Mouse (Mus musculus): ENCODE results near the gene Txndc5.

DNA sequence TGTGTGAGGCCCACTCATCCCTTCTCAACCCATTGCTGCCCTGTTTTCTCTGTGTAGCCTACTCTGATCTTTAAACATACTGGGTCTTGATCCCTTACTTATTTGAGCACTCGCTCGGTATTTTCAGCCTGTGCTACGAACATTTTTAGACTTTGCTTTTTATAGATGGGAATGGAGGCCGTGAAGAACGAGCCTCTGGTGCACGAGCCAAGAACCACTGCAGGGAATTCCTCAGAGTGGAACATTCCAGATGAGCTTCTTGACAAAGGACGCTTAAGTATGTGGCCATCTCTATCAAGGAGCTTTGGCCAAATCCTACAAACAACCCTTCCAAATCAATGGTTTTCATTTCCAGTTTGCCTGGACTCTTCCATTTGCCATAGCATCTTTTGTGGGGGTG lies 47.6 kb downstream of the Txndc5 start:
- no peak for TF ChIP-seq POLR2A (IDR thresholded peaks at IDR 0.05; ENCODE audit: borderline replicate concordance, extremely low read depth, insufficient read depth, insufficient read length, poor library complexity, severe bottlenecking)
- TF ChIP-seq CTCF (IDR thresholded peaks at IDR 0.05; ENCODE audit: borderline replicate concordance, extremely low read depth, insufficient read depth, insufficient read length) = no peak

All from brain, embryonic 14.5 days (tissue).